Mouse (Mus musculus): ENCODE results near the gene Fam114a2. TPM values are rescaled to one million over a fixed set of nuclear protein-coding genes. Genes with fewer than 3 reads are reported as not detected.

The Fam114a2 gene
- 59.9 TPM for total RNA-seq (2023)

DNA sequence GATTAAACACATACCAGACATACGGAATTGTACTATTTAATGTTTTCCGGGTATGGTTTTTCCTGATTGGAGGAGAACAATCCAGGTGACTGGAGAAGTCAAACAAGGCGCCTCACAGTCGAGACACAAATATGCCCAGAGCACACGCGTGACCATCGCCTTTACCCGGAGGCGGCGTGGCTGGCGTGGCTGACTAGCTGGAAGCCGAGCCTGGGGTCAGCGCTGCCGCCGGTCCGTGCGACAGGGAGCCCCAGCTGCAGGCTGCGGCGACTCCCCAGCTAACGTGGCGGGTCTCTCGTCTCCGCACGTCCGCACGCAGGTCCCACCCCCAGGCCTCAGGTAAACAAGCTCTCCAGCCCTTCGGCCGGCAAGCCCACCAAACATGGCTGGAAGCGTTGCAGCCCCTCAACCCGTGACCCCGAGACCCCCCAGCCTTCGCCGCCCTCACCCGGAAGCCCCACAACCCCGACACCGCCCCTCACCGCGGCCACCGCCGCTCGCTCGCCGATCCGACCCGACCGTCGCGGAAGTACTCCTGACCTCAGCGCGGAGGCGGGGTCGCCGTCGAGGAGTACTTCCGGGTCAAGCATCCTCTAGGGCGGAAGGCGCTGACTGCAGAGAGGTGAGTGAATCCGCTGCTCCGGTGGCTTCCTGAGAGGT, at the start of gene Fam114a2, which contains the start of gene Mfap3:
Gene Fam114a2, minus strand, starts transcription at position 527 of the 660 bp plus-strand sequence.
Gene Mfap3, plus strand, starts transcription at position 574 of the 660 bp plus-strand sequence.

Other genes starting within 250 kb of the Fam114a2 start
- 27.3 TPM for gene Mfap3, start within 50 bp of the Fam114a2 start, total RNA-seq (2023)
- gene Galnt10, start 126.8 kb upstream of the Fam114a2 start, total RNA-seq (2023) = 80.1 TPM

Data from CD4-positive naive resting alpha-beta T cell, adult 76 days (primary cell).